ENCODE assay signal across 8 mouse cellular contexts in genomic region chr17:28517441-28517955, GRCm38 (mm10). TPM values are rescaled to one million over a fixed set of nuclear protein-coding genes. Genes with fewer than 3 reads are reported as not detected.
DNase-seq lines count a peak whose midpoint lies in the region; ATAC-seq and TF ChIP-seq lines count a peak whose summit lies in the region.

TSS of gene Fkbp5 (minus strand) at chr17:28517527.

- no peak for ATAC-seq in CD4-positive, CD25-positive, alpha-beta regulatory T cell, adult 4 months
- ATAC-seq in forebrain, embryonic 13.5 days = peak; percentile 50
- ATAC-seq in lung, embryonic 14.5 days (ENCODE audit: insufficient read depth) = peak; percentile 80
- ATAC-seq in neutrophil, adult 5-6 weeks (ENCODE audit: extremely low read depth, insufficient number of reproducible peaks, low FRiP score, poor library complexity, severe bottlenecking) = no peak

- under 1% methylated on average over 16 of the region's 16 CpGs for WGBS in forebrain, embryonic 13.5 days
- WGBS in large intestine, adult 2 months = 22% methylated on average over 16 of the region's 16 CpGs
- WGBS in lung, embryonic 14.5 days = 2% methylated on average over 16 of the region's 16 CpGs

- TF ChIP-seq CTCF in lung, embryonic 14.5 days (IDR thresholded peaks at IDR 0.05; ENCODE audit: low read depth) = no peak

- H3K9me3 ChIP-seq in forebrain, embryonic 13.5 days (replicated peaks) = no peaks in the 10 kb centered on the region
- no peaks in the 10 kb centered on the region for H3K9me3 ChIP-seq in lung, embryonic 14.5 days (ENCODE audit: low read depth, low read length)

- peak within 1 kb of the TSS; percentile 64 for H3K9ac ChIP-seq in forebrain, embryonic 13.5 days
- peak within 1 kb of the TSS; percentile 43 for H3K9ac ChIP-seq in lung, embryonic 14.5 days

- H3K27me3 ChIP-seq in forebrain, embryonic 13.5 days = peaks cover 18% of the 10 kb centered on the region
- H3K27me3 ChIP-seq in lung, embryonic 14.5 days (ENCODE audit: insufficient read depth, low read length) = no peaks in the 10 kb centered on the region

- intact Hi-C loops in heart, postnatal 14 days (cut with DNase I) = no loop called here

- no peaks in the 10 kb centered on the region for H3K36me3 ChIP-seq in forebrain, embryonic 13.5 days (ENCODE audit: poor library complexity, severe bottlenecking)
- H3K36me3 ChIP-seq in lung, embryonic 14.5 days (ENCODE audit: insufficient read depth) = no peaks in the 10 kb centered on the region

- peak within 1 kb of the TSS; percentile 72 for H3K4me2 ChIP-seq in forebrain, embryonic 13.5 days
- peak within 1 kb of the TSS; percentile 73 for H3K4me2 ChIP-seq in lung, embryonic 14.5 days

- H3K27ac ChIP-seq in forebrain, embryonic 13.5 days = peak within 1 kb of the TSS; percentile 79
- peak within 1 kb of the TSS; percentile 74 for H3K27ac ChIP-seq in lung, embryonic 14.5 days (ENCODE audit: low read depth)

- DNase-seq in adrenal gland, adult 8-10 months = peak; percentile 68
- DNase-seq in heart, postnatal 14 days = peak; percentile 87 to 89
- DNase-seq in large intestine, adult 2 months (ENCODE audit: low read depth, low spot score) = no peak
- peak; percentile 92 for DNase-seq in lung, embryonic 14.5 days
- no peak for DNase-seq in adipocyte (ENCODE audit: low spot score)

- H3K4me1 ChIP-seq in forebrain, embryonic 13.5 days = peaks cover 28% of the 10 kb centered on the region
- H3K4me1 ChIP-seq in lung, embryonic 14.5 days (ENCODE audit: insufficient read depth) = peaks cover 9% of the 10 kb centered on the region; the same call in 1 of the 2 replicates

- peak within 1 kb of the TSS; percentile 47 for H3K4me3 ChIP-seq in forebrain, embryonic 13.5 days
- H3K4me3 ChIP-seq in lung, embryonic 14.5 days (ENCODE audit: low read depth, low read length) = peak within 1 kb of the TSS; percentile 38

RNA-seq across cellular contexts. Expression of gene Fkbp5, which starts in this region (rescaled TPM):
- 10 to 100 TPM; 17.4 to 17.8 TPM for polyA plus RNA-seq in CD4-positive, CD25-positive, alpha-beta regulatory T cell, adult 4 months (2017; shearing (Covaris generic))
- total RNA-seq in adrenal gland, adult 8-10 months (2022) = 100 to 1,000 TPM in 2 of 4 experiments, 10 to 100 TPM in 2; 77.9 to 150 (median 98.7) TPM
- polyA plus RNA-seq in forebrain, embryonic 13.5 days (2015; fragmentation: Nextera tagmentation; extraction: Ambion mirVana) = 29.4 and 30.1 TPM in 2 replicates
- total RNA-seq in heart, postnatal 14 days (2021) = 10 to 100 TPM; 36.9 to 41.0 TPM
- 12.8 and 17.9 TPM in 2 replicates for polyA plus RNA-seq in large intestine, adult 2 months (2012; rRNA removed)
- polyA plus RNA-seq in lung, embryonic 14.5 days (2014; fragmentation: Nextera tagmentation; extraction: Ambion mirVana) = 8.3 and 8.7 TPM in 2 replicates
- total RNA-seq in neutrophil, adult 5-6 weeks (2017) = 18.0 and 19.4 TPM in 2 replicates

Comparison
In these comparisons a context has a peak if more than half of its experiments do, and no peak if none do; other contexts are left out.
1. ATAC-seq: peak in forebrain, embryonic 13.5 days (single experiment) and lung, embryonic 14.5 days (single experiment); none in CD4-positive, CD25-positive, alpha-beta regulatory T cell, adult 4 months (single experiment) and neutrophil, adult 5-6 weeks (single experiment).
2. DNase-seq: peak in adrenal gland, adult 8-10 months (single experiment), heart, postnatal 14 days (2 of 2) and lung, embryonic 14.5 days (single experiment); none in large intestine, adult 2 months (single experiment) and adipocyte (single experiment).